Mouse (Mus musculus): ENCODE measurements around the gene Stard7. TPM values are rescaled to one million over a fixed set of nuclear protein-coding genes. Genes with fewer than 3 reads are reported as not detected.

Gene Stard7
- 30.1 TPM for polyA plus RNA-seq (2017; shearing (Covaris generic))

GRCm38 (mm10) chr2:127269491-127270299, at the start of gene Stard7:
Stard7 (plus strand) TSS chr2:127270218.

DNA sequence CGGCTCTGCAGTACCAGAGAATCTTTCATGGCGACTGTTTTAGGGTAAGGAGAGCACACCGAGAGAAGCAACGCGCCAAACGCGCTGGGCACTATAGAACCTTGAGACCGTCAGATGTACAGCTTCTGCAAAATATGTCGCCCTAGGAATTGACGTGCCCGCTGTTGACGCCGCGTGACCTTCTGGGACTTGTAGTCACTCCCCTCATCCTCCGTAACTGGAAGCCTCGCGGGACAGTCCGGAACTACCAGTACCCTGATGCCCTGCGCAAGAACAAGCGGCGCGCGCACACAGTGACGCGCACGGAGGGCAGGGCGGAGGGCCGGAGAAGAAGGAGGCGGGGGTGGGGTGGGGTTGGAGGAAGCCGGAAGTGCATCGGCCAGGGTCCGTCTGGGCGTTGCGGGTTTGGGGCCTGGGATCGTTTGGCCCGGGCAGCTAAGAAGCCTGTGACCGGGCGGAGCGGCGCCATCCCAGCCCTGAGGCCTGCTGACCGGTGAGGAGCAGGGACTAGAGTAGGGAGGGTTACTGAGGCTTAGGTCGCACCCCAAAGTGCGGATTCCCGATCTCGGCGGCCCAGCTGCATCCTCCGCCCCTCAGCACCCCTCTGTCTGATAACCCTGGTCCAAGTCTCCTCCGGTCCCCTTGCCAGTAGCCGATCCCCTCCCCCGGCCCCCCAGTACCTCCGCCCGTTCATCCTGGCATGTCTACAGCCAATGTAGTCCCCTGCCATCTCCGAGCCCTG, 22.3 kb upstream of the Stard7 start, which contains the start of the genes Ciao1 and Tmem127:
TSS of gene Ciao1 (minus strand) at position 225 of the 742 bp plus-strand sequence.
TSS of gene Tmem127 (plus strand) at position 317 of the 742 bp plus-strand sequence.

DNA sequence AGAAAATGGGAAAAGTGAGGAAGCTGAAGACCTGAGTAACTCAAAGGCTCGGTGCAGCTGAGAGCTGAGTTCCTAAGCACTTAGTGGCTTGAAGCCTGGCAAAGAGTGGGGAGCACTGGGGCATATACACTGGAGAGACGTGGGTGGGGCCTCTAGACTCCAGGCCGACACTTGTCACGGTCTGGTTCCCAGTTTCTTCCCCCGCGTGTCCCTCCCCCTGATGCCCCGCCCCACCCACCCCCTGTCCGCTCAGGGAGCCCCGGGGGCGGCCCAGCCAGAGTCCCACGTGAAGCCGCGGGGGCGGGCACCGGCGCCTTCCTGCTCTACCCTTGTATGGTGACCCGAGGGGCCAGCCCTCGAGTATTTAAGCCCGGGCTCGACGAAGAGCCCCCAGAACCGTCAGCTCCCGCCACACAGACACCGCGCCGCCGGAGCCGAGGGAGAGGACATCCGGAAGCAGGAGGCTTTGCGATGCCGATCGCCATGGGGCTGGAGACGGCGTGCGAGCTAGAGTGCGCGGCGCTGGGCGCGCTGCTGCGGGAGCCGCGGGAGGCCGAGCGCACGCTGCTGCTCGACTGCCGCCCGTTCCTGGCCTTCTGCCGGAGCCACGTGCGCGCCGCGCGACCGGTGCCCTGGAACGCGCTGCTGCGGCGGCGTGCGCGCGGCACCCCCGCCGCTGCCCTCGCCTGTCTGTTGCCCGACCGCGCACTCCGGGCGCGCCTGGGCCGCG, 65.9 kb downstream of the Stard7 start, which contains the start of gene Dusp2:
TSS of gene Dusp2 (plus strand) at position 393 of the 730 bp plus-strand sequence.

GRCm38 (mm10) chr2:127338416-127338815, 68.4 kb downstream of the Stard7 start, which contains the start of gene Astl:
Astl (plus strand) TSS chr2:127338639.

Other genes with a start within 250 kb of the Stard7 start
- gene Blvra, start 199.6 kb upstream of the Stard7 start, polyA plus RNA-seq (2017; shearing (Covaris generic)), result 86.1 TPM
- 10.0 TPM for gene Ncaph, start 136.3 kb upstream of the Stard7 start, polyA plus RNA-seq (2017; shearing (Covaris generic))
- gene Itpripl1, start 126.8 kb upstream of the Stard7 start, polyA plus RNA-seq (2017; shearing (Covaris generic)), result 8.3 TPM
- 0.65 TPM for gene 1810024B03Rik, start 61.9 kb upstream of the Stard7 start, polyA plus RNA-seq (2017; shearing (Covaris generic))
- 113 TPM for gene Snrnp200, start 61.8 kb upstream of the Stard7 start, polyA plus RNA-seq (2017; shearing (Covaris generic))
- 100 TPM for gene Ciao1, start 22.4 kb upstream of the Stard7 start, polyA plus RNA-seq (2017; shearing (Covaris generic))
- 28.1 TPM for gene Tmem127, start 22.3 kb upstream of the Stard7 start, polyA plus RNA-seq (2017; shearing (Covaris generic))
- 14.2 TPM for gene Dusp2, start 65.9 kb downstream of the Stard7 start, polyA plus RNA-seq (2017; shearing (Covaris generic))
- not detected for gene Astl, start 68.4 kb downstream of the Stard7 start, polyA plus RNA-seq (2017; shearing (Covaris generic))
- gene Adra2b, start 93.0 kb downstream of the Stard7 start, polyA plus RNA-seq (2017; shearing (Covaris generic)), result not detected
- 0.44 TPM for gene Gpat2, start 155.0 kb downstream of the Stard7 start, polyA plus RNA-seq (2017; shearing (Covaris generic))
- gene Fahd2a, start 174.3 kb downstream of the Stard7 start, polyA plus RNA-seq (2017; shearing (Covaris generic)), result 29.8 TPM

Measured in activated CD4-positive, CD25-positive, alpha-beta regulatory T cell, adult 9 weeks (primary cell).